Mouse (Mus musculus): ENCODE measurements around the gene Cpm.

GRCm38 (mm10) chr10:117655908-117656661 is 26.8 kb downstream of the Cpm start:
- TF ChIP-seq EP300 (IDR thresholded peaks at IDR 0.05; ENCODE audit: insufficient read depth, low read depth, low read length) = no peak
- TF ChIP-seq CTCF (IDR thresholded peaks at IDR 0.05; ENCODE audit: low read depth, low read length) = no peak

Measured in ES-Bruce4 (cell line).